Mouse (Mus musculus): ENCODE measurements at regions not wholly inside any gene's neighbourhood (a gene's known extent, or its start where the extent isn't known, plus 50 kb on each side); places are given as distances from the start of the nearest gene placed in this dataset.
"Not testable (repeated sequence)": the region's sequence is repeated elsewhere in the genome, so short reads cannot be mapped to it uniquely, and the experiment has no call there.

- DNase-seq = no peak
These were observed 54.7 kb upstream of the Nlrp1b start for GRCm38 (mm10) chr11:71285193-71285592.

GRCm38 (mm10) chr11:71288243-71288642 is 57.7 kb upstream of the Nlrp1b start:
- DNase-seq = not testable (repeated sequence)

- DNase-seq = no peak
These were observed 59.0 kb upstream of the Nlrp1b start for GRCm38 (mm10) chr11:71289490-71289889.

- DNase-seq = no peak
These were observed 68.9 kb upstream of the Nlrp1b start for GRCm38 (mm10) chr11:71299479-71299878.

- DNase-seq = no peak
These were observed 92.9 kb upstream of the Nlrp1b start for GRCm38 (mm10) chr11:71323439-71323838.

- no peak for DNase-seq
These were observed 106.9 kb upstream of the Nlrp1b start for GRCm38 (mm10) chr11:71337428-71337827.

GRCm38 (mm10) chr11:71346024-71346423 is 115.5 kb upstream of the Nlrp1b start:
- no peak for DNase-seq

GRCm38 (mm10) chr11:71357089-71357488 is 126.6 kb upstream of the Nlrp1b start:
- DNase-seq = no peak

- no peak for DNase-seq
These were observed 130.3 kb upstream of the Nlrp1b start for GRCm38 (mm10) chr11:71360856-71361255.

- no peak for DNase-seq
These were observed 141.3 kb upstream of the Nlrp1b start for GRCm38 (mm10) chr11:71371871-71372270.

- DNase-seq = no peak
These were observed 144.6 kb upstream of the Nlrp1b start for GRCm38 (mm10) chr11:71375132-71375531.

- no peak for DNase-seq
These were observed 157.9 kb upstream of the Nlrp1b start for GRCm38 (mm10) chr11:71388411-71388810.

- DNase-seq = no peak
These were observed 159.1 kb upstream of the Nlrp1b start for GRCm38 (mm10) chr11:71389659-71390058.

- DNase-seq = no peak
These were observed 159.6 kb upstream of the Nlrp1b start for GRCm38 (mm10) chr11:71390151-71390550.

- no peak for DNase-seq
These were observed 160.1 kb upstream of the Nlrp1b start for GRCm38 (mm10) chr11:71390616-71391015.

GRCm38 (mm10) chr11:71393406-71393805 is 162.9 kb upstream of the Nlrp1b start:
- DNase-seq = no peak

- no peak for DNase-seq
These were observed 164.5 kb upstream of the Nlrp1b start for GRCm38 (mm10) chr11:71395023-71395422.

- DNase-seq = no peak
These were observed 165.1 kb upstream of the Nlrp1b start for GRCm38 (mm10) chr11:71395631-71396030.

- DNase-seq = no peak
These were observed 169.8 kb upstream of the Nlrp1b start for GRCm38 (mm10) chr11:71400351-71400750.

- no peak for DNase-seq
These were observed 171.1 kb upstream of the Nlrp1b start for GRCm38 (mm10) chr11:71401411-71402276.

GRCm38 (mm10) chr11:71404361-71404760 is 173.8 kb upstream of the Nlrp1b start:
- DNase-seq = no peak

GRCm38 (mm10) chr11:71407043-71407442 is 176.5 kb upstream of the Nlrp1b start:
- no peak for DNase-seq

GRCm38 (mm10) chr11:71409211-71409765 is 178.8 kb upstream of the Nlrp1b start:
- DNase-seq = no peak

- no peak for DNase-seq
These were observed 180.0 kb upstream of the Nlrp1b start for GRCm38 (mm10) chr11:71410582-71410981.

All from lung, adult 18-20 months (tissue).